Mouse (Mus musculus) spleen, adult 2 months (tissue): Measurements from ENCODE around the gene Macrod2. TPM values are rescaled to one million over a fixed set of nuclear protein-coding genes. Genes with fewer than 3 reads are reported as not detected.

ENCODE experiments used
- DNase-seq, 2 experiments: peaks; one replicate each; pipeline versions ENCODE4 v3.0.0 to v3.0.0-alpha.2; 2012 to 2021; ENCODE audit warnings: low spot score in 2 of 2, low read depth in 1 of 2
- H3K27ac ChIP-seq: fragments of 200-500 bp; 2 replicates; pipeline ENCODE4 v1.5.1; 2012; ENCODE audit warnings: low read length, inconsistent platforms; ENCODE audit not compliant: insufficient read depth
- H3K27me3 ChIP-seq: fragments of 200-500 bp; 2 replicates; pipeline ENCODE4 v1.6.1; 2012; ENCODE audit warnings: mild to moderate bottlenecking, moderate library complexity, low read length, inconsistent platforms; ENCODE audit not compliant: control insufficient read depth, insufficient read depth
- H3K36me3 ChIP-seq: fragments of 200-500 bp; 2 replicates; pipeline ENCODE4 v1.6.1; 2012; ENCODE audit warnings: mild to moderate bottlenecking, low read length, inconsistent platforms; ENCODE audit not compliant: control insufficient read depth, insufficient read depth
- H3K4me1 ChIP-seq: fragments of 200-500 bp; 2 replicates; pipeline ENCODE4 v1.6.1; 2011; ENCODE audit warnings: inconsistent platforms; ENCODE audit not compliant: control insufficient read depth, insufficient read depth, insufficient read length
- H3K4me3 ChIP-seq: fragments of 200-500 bp; 2 replicates; pipeline ENCODE4 v1.5.1; 2011; ENCODE audit warnings: mild to moderate bottlenecking, inconsistent platforms; ENCODE audit not compliant: insufficient read depth, insufficient read length; ENCODE audit errors: extremely low read depth
- CTCF ChIP-seq: fragments of 200-500 bp; IDR thresholded peaks from 2 replicates; pipeline ENCODE4 v1.5.1; 2011; ENCODE audit warnings: mild to moderate bottlenecking, inconsistent platforms; ENCODE audit not compliant: insufficient read depth, insufficient read length, insufficient replicate concordance; ENCODE audit errors: extremely low read depth
- POLR2A ChIP-seq: fragments of 200-500 bp; IDR thresholded peaks from 2 replicates; pipeline ENCODE4 v1.6.1; 2011; ENCODE audit warnings: low read depth, low read length, inconsistent platforms
- WGBS: fragments of 180-500 bp; shearing (Covaris S2); methylation state at CpG from one replicate; pipeline ENCODE4 v1.1.7; 2018; 5-methylcytosine and 5-hydroxymethylcytosine counted together
- polyA plus RNA-seq: library from polyadenylated mRNA; depleted of rRNA; stranded (reverse); fragments of >200 nt; gene quantifications from 2 replicates; pipeline ENCODE4 v1.2.3, GENCODE M21; 2012

Macrod2 gene
- polyA plus RNA-seq, 1 experiment: 2.2 TPM

GRCm38 (mm10) chr2:142055576-142055975, 1660.5 kb downstream of the Macrod2 start:
- H3K27ac ChIP-seq: no peak overlapping the region
- no peak overlapping the region for H3K4me3 ChIP-seq
- TF ChIP-seq CTCF (no peak), POLR2A (no peak)
- WGBS: 97% methylated on average over 6 of the region's 6 CpGs
- no peak for DNase-seq
- H3K4me1 ChIP-seq: no peaks in the 10 kb centered on the region
- no peaks in the 10 kb centered on the region for H3K27me3 ChIP-seq
- H3K36me3 ChIP-seq: no peaks in the 10 kb centered on the region

GRCm38 (mm10) chr2:142057889-142058750, 1663.0 kb downstream of the Macrod2 start:
- Histone ChIP-seq H3K27ac (no peak overlapping the region), H3K36me3 (no peaks in the 10 kb centered on the region), H3K4me3 (no peak overlapping the region), H3K27me3 (no peaks in the 10 kb centered on the region), H3K4me1 (no peaks in the 10 kb centered on the region)
- DNase-seq: no peak
- 70% methylated on average over 14 of the region's 14 CpGs for WGBS
- TF ChIP-seq CTCF (no peak), POLR2A (no peak)

- no peaks in the 10 kb centered on the region for H3K27me3 ChIP-seq
- no peaks in the 10 kb centered on the region for H3K36me3 ChIP-seq
- 48% methylated on average over 2 of the region's 2 CpGs for WGBS
- H3K4me3 ChIP-seq: no peak overlapping the region
- no peaks in the 10 kb centered on the region for H3K4me1 ChIP-seq
- TF ChIP-seq CTCF (no peak), POLR2A (no peak)
- H3K27ac ChIP-seq: no peak overlapping the region
- DNase-seq: no peak
These were observed 1663.6 kb downstream of the Macrod2 start for GRCm38 (mm10) chr2:142058751-142059090.

GRCm38 (mm10) chr2:142108947-142109346, 1713.8 kb downstream of the Macrod2 start:
- H3K36me3 ChIP-seq: no peaks in the 10 kb centered on the region
- no peak overlapping the region for H3K27ac ChIP-seq
- no peaks in the 10 kb centered on the region for H3K27me3 ChIP-seq
- no peak overlapping the region for H3K4me3 ChIP-seq
- no peak for DNase-seq
- TF ChIP-seq POLR2A (no peak), CTCF (no peak)
- WGBS: 73% methylated on average over 3 of the region's 3 CpGs
- H3K4me1 ChIP-seq: no peaks in the 10 kb centered on the region

GRCm38 (mm10) chr2:142116623-142117022, 1721.5 kb downstream of the Macrod2 start:
- Histone ChIP-seq H3K36me3 (no peaks in the 10 kb centered on the region), H3K27ac (no peak overlapping the region), H3K4me1 (no peaks in the 10 kb centered on the region), H3K27me3 (no peaks in the 10 kb centered on the region), H3K4me3 (no peak overlapping the region)
- no peak for TF ChIP-seq POLR2A
- no peak for TF ChIP-seq CTCF
- 92% methylated on average over 1 of the region's 1 CpGs for WGBS
- no peak for DNase-seq

- H3K27ac ChIP-seq: no peak overlapping the region
- WGBS: 82% methylated on average over 3 of the region's 3 CpGs
- H3K27me3 ChIP-seq: no peaks in the 10 kb centered on the region
- no peak for DNase-seq
- no peaks in the 10 kb centered on the region for H3K36me3 ChIP-seq
- TF ChIP-seq CTCF: no peak
- no peak for TF ChIP-seq POLR2A
- no peak overlapping the region; the same call in 1 of the 2 replicates for H3K4me3 ChIP-seq
- H3K4me1 ChIP-seq: no peaks in the 10 kb centered on the region
These were observed 1733.0 kb downstream of the Macrod2 start for GRCm38 (mm10) chr2:142128109-142128508.

- TF ChIP-seq CTCF: no peak
- TF ChIP-seq POLR2A: no peak
- Histone ChIP-seq H3K4me3 (no peak overlapping the region), H3K36me3 (no peaks in the 10 kb centered on the region), H3K4me1 (no peaks in the 10 kb centered on the region), H3K27ac (no peak overlapping the region), H3K27me3 (no peaks in the 10 kb centered on the region)
- WGBS: 89% methylated on average over 4 of the region's 4 CpGs
- DNase-seq: no peak
These were observed 1734.1 kb downstream of the Macrod2 start for GRCm38 (mm10) chr2:142129166-142129565.
